Mouse (Mus musculus) liver, embryonic 11.5 days (tissue): ENCODE measurements around the gene Otud7b. TPM values are rescaled to one million over a fixed set of nuclear protein-coding genes. Genes with fewer than 3 reads are reported as not detected.
A peak's percentile ranks its signal among the peaks of the same experiment; 100 is the strongest.

Experiments used
- ATAC-seq: fragments of 200-750 bp; cut with Nextera tagmentation; replicated peaks from 2 replicates; pipeline ENCODE4 v1.8.0; 2017; ENCODE audit warnings: moderate number of reproducible peaks, mild to moderate bottlenecking, moderate TSS enrichment, moderate library complexity; ENCODE audit not compliant: low FRiP score
- DNase-seq: peaks from one replicate; pipeline ENCODE4 v3.0.0-alpha.2; 2017; ENCODE audit warnings: low spot score
- H3K27ac ChIP-seq: fragments of 300-500 bp; sonication (generic); 2 replicates; pipeline ENCODE4 v1.5.1; 2014; ENCODE audit warnings: mild to moderate bottlenecking, low read depth, low read length, control low read depth
- H3K27me3 ChIP-seq: fragments of 300-500 bp; sonication (generic); replicated peaks from 2 replicates; pipeline ENCODE4 v1.6.1; 2014; ENCODE audit warnings: low read length, mixed read lengths; ENCODE audit not compliant: control insufficient read depth, insufficient read depth
- H3K36me3 ChIP-seq: fragments of 300-500 bp; sonication (generic); 2 replicates; pipeline ENCODE4 v1.6.1; 2014; ENCODE audit warnings: mild to moderate bottlenecking, low read length, moderate library complexity, mixed read lengths; ENCODE audit not compliant: control insufficient read depth, insufficient read depth
- H3K4me1 ChIP-seq: fragments of 300-500 bp; sonication (generic); replicated peaks from 2 replicates; pipeline ENCODE4 v1.6.1; 2014; ENCODE audit warnings: low read length, mixed read lengths; ENCODE audit not compliant: control insufficient read depth, insufficient read depth
- H3K4me2 ChIP-seq: fragments of 300-500 bp; sonication (generic); 2 replicates; pipeline ENCODE4 v1.6.1; 2014; ENCODE audit warnings: mild to moderate bottlenecking, control low read depth, moderate library complexity
- H3K4me3 ChIP-seq: fragments of 300-500 bp; sonication (generic); 2 replicates; pipeline ENCODE4 v1.5.1; 2014; ENCODE audit warnings: low read depth, low read length, control low read depth
- H3K9ac ChIP-seq: fragments of 300-500 bp; sonication (generic); 2 replicates; pipeline ENCODE4 v1.6.1; 2014; ENCODE audit warnings: low read depth, low read length, control low read depth
- H3K9me3 ChIP-seq: fragments of 300-500 bp; sonication (generic); 2 replicates; pipeline ENCODE4 v1.6.1; 2016; ENCODE audit warnings: low read length, inconsistent platforms, mixed read lengths; ENCODE audit not compliant: control insufficient read depth
- WGBS: fragments of 180-500 bp; shearing (Covaris S2); extraction: QIAGEN DNeasy Blood & Tissue Kit; methylation state at CpG from one replicate; pipeline ENCODE4 v1.1.7; 2014; 5-methylcytosine and 5-hydroxymethylcytosine counted together
- polyA plus RNA-seq: library from polyadenylated mRNA; unstranded; fragments of >200 nt; fragmentation: Nextera tagmentation; extraction: Ambion mirVana; gene quantifications from 2 replicates; pipeline ENCODE4 v1.2.1, GENCODE M21; 2014

Gene Otud7b
- polyA plus RNA-seq, 1 experiment from 2014 or later: 7.1 TPM

- peak; percentile 53 for ATAC-seq
- DNase-seq: no peak
- H3K27me3 ChIP-seq: peaks cover 25% of the 10 kb centered on the region
- H3K4me2 ChIP-seq: peak overlapping the region; percentile 65
- no peaks in the 10 kb centered on the region for H3K9me3 ChIP-seq
- peaks cover 11% of the 10 kb centered on the region for H3K4me1 ChIP-seq
- peak overlapping the region; percentile 30; the same call in 1 of the 2 replicates for H3K27ac ChIP-seq
- H3K4me3 ChIP-seq: peak overlapping the region; percentile 45
- 0 out of 2 replicates have a peak, but pooled peaks cover under 1% of the 10 kb centered on the region for H3K36me3 ChIP-seq
- H3K9ac ChIP-seq: peak overlapping the region; percentile 5; the same call in 1 of the 2 replicates
- WGBS: 5% methylated on average over 12 of the region's 12 CpGs
These were observed 56.6 kb downstream of the Otud7b start for GRCm38 (mm10) chr3:96160803-96161516.

GRCm38 (mm10) chr3:96161869-96162840 is 57.8 kb downstream of the Otud7b start, which contains the start of gene Mtmr11:
TSS of gene Mtmr11 (plus strand) at chr3:96162004.
- Histone ChIP-seq H3K4me3 (peak within 1 kb of the TSS; percentile 45), H3K9ac (peak within 1 kb of the TSS; percentile 54), H3K36me3 (no peaks in the 10 kb centered on the region), H3K4me2 (peak within 1 kb of the TSS; percentile 65), H3K4me1 (peaks cover 11% of the 10 kb centered on the region), H3K27ac (peak within 1 kb of the TSS; percentile 30; the same call in 1 of the 2 replicates), H3K9me3 (no peaks in the 10 kb centered on the region), H3K27me3 (peaks cover 25% of the 10 kb centered on the region)
- 11% methylated on average over 16 of the region's 16 CpGs for WGBS
- ATAC-seq: no peak
- DNase-seq: no peak

GRCm38 (mm10) chr3:96163040-96163439 is 58.7 kb downstream of the Otud7b start:
- DNase-seq (no peak), ATAC-seq (no peak)
- Histone ChIP-seq H3K4me2 (no peak overlapping the region), H3K4me1 (peaks cover 11% of the 10 kb centered on the region), H3K36me3 (no peaks in the 10 kb centered on the region), H3K27me3 (peaks cover 25% of the 10 kb centered on the region), H3K4me3 (no peak overlapping the region), H3K27ac (no peak overlapping the region), H3K9ac (no peak overlapping the region), H3K9me3 (no peaks in the 10 kb centered on the region)
- WGBS: 87% methylated on average over 6 of the region's 6 CpGs

GRCm38 (mm10) chr3:96168466-96169158 is 64.3 kb downstream of the Otud7b start:
- 75% methylated on average over 12 of the region's 12 CpGs for whole genome bisulfite sequencing
- peaks cover 6% of the 10 kb centered on the region for H3K4me1 ChIP-seq
- no peaks in the 10 kb centered on the region for H3K9me3 ChIP-seq
- peaks cover 3% of the 10 kb centered on the region; the same call in 1 of the 2 replicates for H3K36me3 ChIP-seq
- H3K27ac ChIP-seq: no peak overlapping the region
- ATAC-seq: no peak
- H3K27me3 ChIP-seq: peaks cover 1% of the 10 kb centered on the region; the same call in 1 of the 2 replicates
- no peak overlapping the region for H3K4me2 ChIP-seq
- H3K4me3 ChIP-seq: no peak overlapping the region
- H3K9ac ChIP-seq: no peak overlapping the region
- DNase-seq: no peak

GRCm38 (mm10) chr3:96170276-96170675 is 65.9 kb downstream of the Otud7b start:
- Histone ChIP-seq H3K9me3 (no peaks in the 10 kb centered on the region), H3K4me2 (peak overlapping the region; percentile 4; the same call in 1 of the 2 replicates), H3K27ac (no peak overlapping the region), H3K9ac (peak overlapping the region; percentile 10; the same call in 1 of the 2 replicates), H3K27me3 (no peaks in the 10 kb centered on the region), H3K36me3 (peaks cover 16% of the 10 kb centered on the region), H3K4me3 (no peak overlapping the region), H3K4me1 (peaks cover 19% of the 10 kb centered on the region)
- ATAC-seq: no peak
- WGBS: 76% methylated on average over 4 of the region's 4 CpGs
- no peak for DNase-seq

GRCm38 (mm10) chr3:96170976-96171545 is 66.7 kb downstream of the Otud7b start:
- Histone ChIP-seq H3K4me1 (peaks cover 19% of the 10 kb centered on the region), H3K4me2 (peak overlapping the region; percentile 95), H3K9ac (peak overlapping the region; percentile 96), H3K9me3 (no peaks in the 10 kb centered on the region), H3K36me3 (peaks cover 22% of the 10 kb centered on the region), H3K27me3 (no peaks in the 10 kb centered on the region), H3K4me3 (peak overlapping the region; percentile 87), H3K27ac (peak overlapping the region; percentile 95; the same call in 1 of the 2 replicates)
- WGBS: 51% methylated on average over 10 of the region's 10 CpGs
- no peak for DNase-seq
- no peak for ATAC-seq

GRCm38 (mm10) chr3:96171583-96172196 is 67.4 kb downstream of the Otud7b start:
- Histone ChIP-seq H3K27me3 (no peaks in the 10 kb centered on the region), H3K4me3 (peak overlapping the region; percentile 87), H3K27ac (peak overlapping the region; percentile 95), H3K36me3 (peaks cover 27% of the 10 kb centered on the region), H3K9me3 (no peaks in the 10 kb centered on the region), H3K9ac (peak overlapping the region; percentile 96), H3K4me2 (peak overlapping the region; percentile 95), H3K4me1 (peaks cover 19% of the 10 kb centered on the region)
- no peak for DNase-seq
- no peak for ATAC-seq
- 19% methylated on average over 18 of the region's 18 CpGs for WGBS
